Mouse (Mus musculus) Patski (cell line): Measurements from ENCODE around the gene Lman1l. TPM values are rescaled to one million over a fixed set of nuclear protein-coding genes. Genes with fewer than 3 reads are reported as not detected.

Experiments used
- ATAC-seq: fragments of 100-300 bp; one replicate; pipeline ENCODE4 v1.8.0; 2021
- CTCF ChIA-PET: fragments of 350-600 bp; sonication (Branson Sonifier 250); formaldehyde crosslinking; loops from one replicate; lab custom pipeline; 2022; ENCODE audit warnings: inconsistent platforms; lab: Charles Lee
- POLR2A ChIA-PET: fragments of 350-600 bp; sonication (Branson Sonifier 250); formaldehyde crosslinking; loops from one replicate; lab custom pipeline; 2022; ENCODE audit warnings: antibody characterized with exemption, inconsistent platforms; lab: Charles Lee
- DNase-seq: peaks from one replicate; pipeline ENCODE4 v3.0.0-alpha.2; 2011; ENCODE audit warnings: low read depth, low spot score
- H3K27me3 ChIP-seq: fragments of 371-371 bp; one replicate; pipeline ENCODE4 v1.5.1; 2021
- CTCF ChIP-seq: fragments of 100-300 bp; IDR thresholded peaks from one replicate; pipeline ENCODE4 v1.5.1; 2021
- in situ Hi-C: fragments of 300-500 bp; cut with MboI; formaldehyde crosslinking; loops from 3 replicates; pipeline ENCODE4 v1.11.1; 2018; ENCODE audit warnings: low pct_unique_long_range_greater_than_20kb, mixed read lengths
- polyA plus RNA-seq: library from polyadenylated mRNA; unstranded; gene quantifications from one replicate; pipeline ENCODE4 v1.2.3, GENCODE M21; 2021

The Lman1l gene
- polyA plus RNA-seq, 1 experiment from 2014 or later = 0.09 TPM

- ATAC-seq (no peak), DNase-seq (no peak)
- no peak for TF ChIP-seq CTCF
- ChIA-PET CTCF (interaction anchor here (1.1 kb wide), 1 partner anchor 79 kb away, joined by 3 read pairs; no protein-coding TSS in a partner anchor), POLR2A (no interaction called here)
- in situ Hi-C loops = no loop called here
- H3K27me3 ChIP-seq = no peaks in the 10 kb centered on the region
Observed at GRCm38 (mm10) chr9:57565741-57566221, 54.8 kb downstream of the Lman1l start.

GRCm38 (mm10) chr9:57564609-57565008, 56.0 kb downstream of the Lman1l start:
- in situ Hi-C loops = no loop called here
- no peaks in the 10 kb centered on the region for H3K27me3 ChIP-seq
- TF ChIP-seq CTCF = no peak
- ChIA-PET POLR2A (no interaction called here), CTCF (interaction anchor here (1.1 kb wide), 2 partner anchors 15 to 81 kb away, joined by 3 read pairs; no protein-coding TSS in a partner anchor)
- ATAC-seq = no peak
- DNase-seq = no peak

- in situ Hi-C loops = no loop called here
- peaks cover 4% of the 10 kb centered on the region for H3K27me3 ChIP-seq
- no peak for DNase-seq
- ChIA-PET CTCF (interaction anchor here (1.8 to 1.9 kb wide), 2 partner anchors 8 to 16 kb away, joined by 4 to 5 read pairs; no protein-coding TSS in a partner anchor), POLR2A (interaction anchor here (0.8 kb wide), 1 partner anchor 20 kb away, joined by 4 read pairs; no protein-coding TSS in a partner anchor)
- no peak for TF ChIP-seq CTCF
- no peak for ATAC-seq
Observed at GRCm38 (mm10) chr9:57562896-57563372, 57.6 kb downstream of the Lman1l start.

GRCm38 (mm10) chr9:57561711-57562099, 58.9 kb downstream of the Lman1l start:
- POLR2A ChIA-PET = interaction anchor here (0.6 to 0.8 kb wide), 2 partner anchors 10 to 22 kb away, joined by 3 read pairs; no protein-coding TSS in a partner anchor
- ATAC-seq (no peak), DNase-seq (no peak)
- H3K27me3 ChIP-seq = peaks cover 4% of the 10 kb centered on the region
- TF ChIP-seq CTCF = no peak
- CTCF ChIA-PET = interaction anchor here (1.8 to 1.9 kb wide), 2 partner anchors 9 to 18 kb away, joined by 4 to 5 read pairs; no protein-coding TSS in a partner anchor
- in situ Hi-C loops = no loop called here

GRCm38 (mm10) chr9:57560861-57561710, 59.5 kb downstream of the Lman1l start, which contains the start of gene Scamp2:
TSS of gene Scamp2 (plus strand) at chr9:57560943.
- peak; percentile 66 for DNase-seq
- ATAC-seq = peak; percentile 97
- POLR2A ChIA-PET = interaction anchor here (0.6 to 0.9 kb wide), 3 partner anchors 9 to 70 kb away, joined by 3 read pairs; no protein-coding TSS in a partner anchor
- in situ Hi-C loops = no loop called here
- TF ChIP-seq CTCF = no peak
- CTCF ChIA-PET = interaction anchor here (1.0 to 1.9 kb wide), 3 partner anchors 10 to 99 kb away, joined by 3 to 5 read pairs (median 4); no protein-coding TSS in a partner anchor
- H3K27me3 ChIP-seq = peaks cover 4% of the 10 kb centered on the region

- POLR2A ChIA-PET = interaction anchor here (0.9 kb wide), 1 partner anchor 71 kb away, joined by 3 read pairs; no protein-coding TSS in a partner anchor
- ATAC-seq = no peak
- DNase-seq = no peak
- in situ Hi-C loops = no loop called here
- CTCF ChIA-PET = interaction anchor here (1.0 kb wide), 1 partner anchor 100 kb away, joined by 3 read pairs; no protein-coding TSS in a partner anchor
- no peak for TF ChIP-seq CTCF
- H3K27me3 ChIP-seq = peaks cover 4% of the 10 kb centered on the region
Observed at GRCm38 (mm10) chr9:57560263-57560662, 60.3 kb downstream of the Lman1l start.

GRCm38 (mm10) chr9:57559568-57559967, 61.0 kb downstream of the Lman1l start:
- DNase-seq (no peak), ATAC-seq (no peak)
- H3K27me3 ChIP-seq = peaks cover 4% of the 10 kb centered on the region
- CTCF ChIA-PET = no interaction called here
- TF ChIP-seq CTCF = no peak
- in situ Hi-C loops = no loop called here
- POLR2A ChIA-PET = no interaction called here

GRCm38 (mm10) chr9:57558625-57559024, 61.9 kb downstream of the Lman1l start:
- POLR2A ChIA-PET = no interaction called here
- H3K27me3 ChIP-seq = peaks cover 4% of the 10 kb centered on the region
- no peak for DNase-seq
- no peak for TF ChIP-seq CTCF
- in situ Hi-C loops = no loop called here
- CTCF ChIA-PET = interaction anchor here (1.4 kb wide), 1 partner anchor 17 kb away, joined by 4 read pairs; no protein-coding TSS in a partner anchor
- ATAC-seq = no peak

GRCm38 (mm10) chr9:57557215-57557614, 63.4 kb downstream of the Lman1l start:
- in situ Hi-C loops = no loop called here
- ATAC-seq = no peak
- no peak for DNase-seq
- peaks cover 4% of the 10 kb centered on the region for H3K27me3 ChIP-seq
- TF ChIP-seq CTCF = no peak
- POLR2A ChIA-PET = no interaction called here
- CTCF ChIA-PET = interaction anchor here (0.7 to 1.7 kb wide), 3 partner anchors 11 to 98 kb away, joined by 3 to 4 read pairs (median 3); no protein-coding TSS in a partner anchor

Other genes with a start within 250 kb of the Lman1l start
- 35.2 TPM for gene Ppcdc, start 180.7 kb downstream of the Lman1l start, polyA plus RNA-seq
- 73.0 TPM for gene Scamp5, start 152.7 kb downstream of the Lman1l start, polyA plus RNA-seq
- gene Rpp25, start 116.7 kb downstream of the Lman1l start, polyA plus RNA-seq = 0.39 TPM
- 1,082 TPM for gene Cox5a, start 99.5 kb downstream of the Lman1l start, polyA plus RNA-seq
- 10.2 TPM for gene Fam219b, start 83.2 kb downstream of the Lman1l start, polyA plus RNA-seq
- gene Mpi, start 68.0 kb downstream of the Lman1l start, polyA plus RNA-seq = 39.1 TPM
- 60.2 TPM for gene Scamp2, start 59.8 kb downstream of the Lman1l start, polyA plus RNA-seq
- gene Ulk3, start 31.3 kb downstream of the Lman1l start, polyA plus RNA-seq = 30.7 TPM
- 0.72 TPM for gene Cplx3, start 14.5 kb downstream of the Lman1l start, polyA plus RNA-seq
- gene Csk, start 32.9 kb upstream of the Lman1l start, polyA plus RNA-seq = 117 TPM
- not detected for gene Cyp1a2, start 62.9 kb upstream of the Lman1l start, polyA plus RNA-seq
- not detected for gene Cyp1a1, start 67.2 kb upstream of the Lman1l start, polyA plus RNA-seq
- 14.3 TPM for gene Edc3, start 87.8 kb upstream of the Lman1l start, polyA plus RNA-seq
- 75.6 TPM for gene Clk3, start 145.1 kb upstream of the Lman1l start, polyA plus RNA-seq
- 2.9 TPM for gene Arid3b, start 216.0 kb upstream of the Lman1l start, polyA plus RNA-seq